Mouse (Mus musculus) v-Abl transformed pro-B cells (cell line): Measurements from ENCODE around the gene Lhb.

ENCODE experiments used
- in situ Hi-C, 2 experiments: fragments of 400-800 bp; cut with MboI; formaldehyde crosslinking; loops; one replicate each; pipeline ENCODE4 v1.15.1; 2025; ENCODE audit not compliant: unreplicated experiment in 2 of 2

Lhb gene

DNA sequence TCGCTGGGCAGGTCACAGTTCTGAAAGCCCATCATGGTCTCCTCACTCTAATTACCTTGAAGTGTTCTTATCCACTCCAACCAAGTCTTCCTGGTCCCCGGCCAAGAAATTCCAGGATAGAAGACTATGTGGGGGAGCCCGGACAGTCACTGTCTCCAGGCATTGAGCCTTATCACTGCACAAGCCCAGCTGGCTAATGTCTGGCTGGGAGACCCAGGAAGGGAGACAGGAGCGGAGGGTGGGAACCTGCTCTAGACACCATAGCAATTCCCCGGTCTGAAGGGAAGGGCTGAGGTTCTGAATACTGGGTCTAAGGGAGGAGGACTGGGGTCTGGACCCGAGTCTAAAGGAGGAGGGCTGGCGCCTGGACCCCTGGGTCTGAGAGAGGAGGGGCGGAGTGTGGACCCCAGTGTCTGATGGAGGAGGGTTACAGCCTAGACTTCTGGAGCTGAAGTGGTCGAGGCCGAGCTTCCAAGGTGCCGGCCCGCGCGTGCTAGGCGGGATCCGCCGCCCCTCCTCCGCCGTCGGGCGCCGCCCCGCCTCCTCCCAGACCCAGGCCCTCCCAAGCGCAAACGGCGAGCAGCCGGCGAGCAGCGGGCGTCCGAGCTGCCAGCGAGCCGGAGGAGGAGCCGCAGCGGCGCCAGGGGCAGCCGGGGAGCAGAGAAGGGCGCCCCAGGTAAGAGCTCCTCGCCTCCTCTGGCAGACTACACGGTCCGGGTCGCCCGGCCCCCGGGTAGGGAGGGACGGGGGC, 7.3 kb upstream of the Lhb start, which contains the start of gene Ntf5:
Gene Ntf5 (plus strand): TSS at position 583 of the 751 bp plus-strand sequence.
- in situ Hi-C loops: no loop called here

DNA sequence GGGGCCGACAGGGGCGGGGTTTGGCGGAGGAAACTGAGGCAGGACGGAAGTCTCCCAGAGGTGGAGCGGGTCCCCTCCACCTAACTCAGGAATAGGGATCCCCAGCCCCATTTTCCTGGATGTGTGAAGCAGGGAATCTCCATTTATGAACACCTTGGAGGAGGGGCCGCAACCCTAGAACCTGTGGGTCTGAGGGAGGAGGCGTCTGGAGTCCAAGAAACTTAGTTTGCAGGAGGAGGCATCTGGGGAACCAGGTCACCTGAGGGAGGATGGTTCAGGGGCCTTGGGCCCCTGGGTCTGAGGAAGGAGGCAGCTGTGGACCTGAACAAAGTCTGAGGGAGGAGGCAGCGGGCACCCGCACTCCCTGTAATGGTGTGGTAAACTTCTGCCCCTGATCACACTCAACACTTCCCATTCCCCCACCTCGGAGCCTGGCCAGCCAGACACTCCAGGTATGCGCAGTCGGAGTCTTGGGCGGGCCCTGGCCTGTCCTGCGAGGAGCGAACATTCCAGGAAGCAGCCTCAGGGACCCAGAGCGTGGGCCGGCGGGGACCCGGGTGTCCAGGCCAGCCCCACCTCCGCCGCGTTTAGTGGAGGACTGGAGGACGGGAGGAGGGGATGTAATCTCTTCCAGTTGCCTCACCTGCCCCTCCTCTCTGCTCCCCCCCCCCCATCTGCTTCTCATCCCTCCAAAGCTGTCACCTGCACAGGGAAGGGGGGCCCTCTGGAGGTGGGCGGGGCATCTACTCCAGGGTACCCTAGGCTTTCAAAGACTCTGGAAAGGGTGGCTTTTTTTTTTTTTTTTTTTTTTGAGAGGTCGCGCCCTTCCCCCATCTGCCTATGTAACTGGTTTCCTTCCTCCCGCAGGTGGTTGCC, 6.5 kb upstream of the Lhb start:
- in situ Hi-C loops: no loop called here

DNA sequence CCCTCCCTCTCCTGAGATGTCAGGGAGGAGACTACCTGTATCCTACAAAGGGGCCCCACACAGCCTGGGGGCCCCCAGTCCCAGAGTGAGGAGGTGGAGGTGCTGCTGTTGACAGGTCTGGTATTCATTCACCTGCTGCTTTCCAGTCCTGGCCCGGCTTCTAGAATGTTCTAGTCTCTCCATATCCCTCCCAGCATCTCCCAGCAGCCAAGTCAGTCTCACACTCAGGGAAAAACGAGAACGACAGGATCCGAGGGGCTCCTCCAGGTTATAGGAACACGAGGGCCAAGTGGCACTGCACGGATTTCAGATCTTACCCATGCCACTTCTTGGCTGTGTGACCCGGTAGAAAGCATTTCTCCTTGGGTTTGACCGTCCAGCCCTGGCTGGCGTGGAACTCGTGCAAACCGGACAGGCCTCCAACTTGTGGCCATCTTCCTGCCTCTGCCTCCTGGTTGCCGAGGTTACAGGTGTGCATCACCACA, 5.8 kb upstream of the Lhb start:
- in situ Hi-C loops: no loop called here

DNA sequence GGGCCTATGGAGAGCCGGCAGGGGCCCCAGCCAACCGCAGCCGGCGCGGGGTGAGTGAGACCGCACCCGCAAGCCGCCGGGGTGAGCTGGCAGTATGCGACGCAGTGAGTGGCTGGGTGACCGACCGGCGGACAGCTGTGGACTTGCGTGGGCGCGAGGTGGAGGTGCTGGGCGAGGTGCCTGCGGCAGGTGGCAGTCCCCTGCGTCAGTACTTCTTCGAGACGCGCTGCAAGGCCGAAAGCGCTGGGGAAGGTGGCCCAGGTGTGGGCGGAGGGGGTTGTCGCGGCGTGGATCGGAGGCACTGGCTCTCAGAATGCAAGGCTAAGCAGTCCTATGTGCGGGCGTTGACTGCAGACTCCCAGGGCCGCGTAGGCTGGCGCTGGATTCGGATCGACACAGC, 5.0 kb upstream of the Lhb start:
- in situ Hi-C loops: no loop called here

DNA sequence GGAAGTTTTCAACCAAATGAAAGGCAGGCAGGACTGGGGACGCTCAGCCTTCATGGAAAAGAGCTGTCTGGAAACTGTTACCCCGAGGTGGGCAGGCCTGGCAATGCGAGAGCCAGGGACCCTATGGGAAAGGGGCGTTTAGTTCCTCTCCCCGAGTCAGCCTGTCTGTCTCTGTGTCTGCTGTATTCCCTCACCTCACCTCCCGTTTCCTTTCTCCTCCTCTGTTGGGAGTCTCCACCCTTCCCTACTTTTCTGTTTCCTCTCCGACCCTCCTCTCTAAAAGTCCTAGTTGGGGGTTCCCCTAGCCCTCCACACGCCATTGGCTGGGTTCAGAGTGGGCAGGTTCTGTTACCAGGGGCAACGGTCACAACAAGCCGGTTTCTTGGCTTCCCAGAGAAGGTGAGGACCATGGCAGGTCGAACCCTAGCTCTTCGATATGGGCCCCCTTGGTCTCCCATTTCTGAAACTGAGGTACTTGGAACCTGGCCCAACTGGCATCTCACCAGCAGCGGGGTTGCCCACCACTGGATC, 2.6 kb upstream of the Lhb start:
- in situ Hi-C loops: no loop called here

DNA sequence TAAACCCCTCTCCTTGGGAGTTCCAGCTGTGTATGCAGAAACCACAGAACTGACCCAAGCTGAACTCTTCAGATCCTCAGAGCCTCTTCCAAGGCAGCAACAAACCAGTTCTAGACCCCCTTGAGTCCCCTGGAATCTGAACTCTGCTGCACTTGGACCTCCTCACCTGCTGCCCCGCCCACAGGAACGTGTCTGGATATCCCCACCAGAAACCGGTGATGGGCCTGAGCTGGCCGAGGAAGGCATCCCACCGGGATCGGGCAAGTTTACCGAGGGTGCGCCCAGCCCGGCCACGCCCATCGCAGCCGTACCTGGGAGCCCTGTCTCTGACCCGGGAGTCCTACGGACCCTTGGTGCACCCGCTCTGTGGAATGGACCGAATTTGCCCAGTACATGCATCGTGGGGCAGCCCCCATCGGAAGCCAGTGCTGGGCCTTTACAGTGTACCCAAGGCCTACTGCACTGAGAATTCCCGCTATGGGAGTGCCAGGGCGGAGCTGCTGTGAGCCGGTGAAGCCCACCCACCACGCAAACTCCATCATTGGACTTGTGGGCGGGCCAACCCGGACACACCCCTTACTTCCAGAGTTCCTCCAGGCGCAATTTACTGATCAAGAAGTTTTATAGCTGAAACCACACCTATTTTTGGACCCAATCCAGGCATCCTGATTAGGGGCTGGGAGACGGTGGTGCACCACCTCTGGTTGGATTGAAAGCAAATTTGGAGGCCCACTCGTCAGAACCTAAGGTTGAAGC, 583 bp upstream of the Lhb start:
- in situ Hi-C loops: no loop called here

DNA sequence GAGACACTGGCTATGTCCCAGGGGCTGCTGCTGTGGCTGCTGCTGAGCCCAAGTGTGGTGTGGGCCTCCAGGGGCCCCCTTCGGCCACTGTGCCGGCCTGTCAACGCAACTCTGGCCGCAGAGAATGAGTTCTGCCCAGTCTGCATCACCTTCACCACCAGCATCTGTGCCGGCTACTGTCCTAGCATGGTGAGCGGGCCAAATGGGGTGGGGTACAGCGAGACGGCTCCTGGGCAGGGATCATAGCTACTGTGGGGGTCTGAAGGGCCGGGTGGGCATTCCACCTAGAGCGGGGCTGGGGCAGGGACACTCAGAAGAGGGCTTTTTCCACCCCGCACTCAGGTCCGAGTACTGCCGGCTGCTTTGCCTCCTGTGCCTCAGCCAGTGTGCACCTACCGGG, 574 bp downstream of the Lhb start:
- in situ Hi-C loops: no loop called here

DNA sequence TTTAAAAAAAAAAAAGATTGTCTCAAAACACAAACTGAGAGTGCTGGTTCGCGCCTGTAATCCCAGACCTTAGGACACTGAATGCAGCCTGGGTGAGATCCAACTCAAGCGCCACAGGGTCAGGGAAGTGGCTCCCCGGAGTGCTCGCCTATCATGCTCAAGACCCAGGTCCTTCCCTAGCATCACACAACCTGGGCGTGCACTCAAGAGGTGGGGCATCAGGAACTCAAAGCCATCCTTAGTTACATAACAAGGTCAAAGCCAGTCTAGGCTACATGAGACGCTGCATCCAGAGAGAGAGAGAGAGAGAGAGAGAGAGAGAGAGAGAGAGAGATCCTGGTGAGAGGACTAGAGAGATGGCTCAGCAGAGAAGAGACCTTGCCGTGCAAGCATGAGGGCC, 5.9 kb downstream of the Lhb start:
- in situ Hi-C loops: no loop called here

DNA sequence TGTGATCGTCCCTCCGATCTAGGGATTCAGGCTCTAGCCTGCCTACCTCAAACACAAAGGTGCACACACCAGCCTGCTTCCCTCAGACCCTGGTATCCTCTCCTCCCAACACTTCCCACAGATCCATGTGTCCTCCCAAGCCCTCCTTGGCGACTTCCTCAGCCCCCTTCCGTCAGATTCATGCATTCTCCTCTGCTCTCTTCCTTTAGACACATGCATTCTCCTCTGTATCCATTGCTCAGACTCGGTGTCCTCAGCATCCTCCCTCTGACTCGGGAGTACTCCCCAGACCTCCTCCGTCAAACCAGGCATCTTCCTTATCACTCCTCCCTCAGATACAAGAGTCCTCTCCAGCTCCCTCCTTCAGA, 13.2 kb downstream of the Lhb start:
- in situ Hi-C loops: no loop called here

DNA sequence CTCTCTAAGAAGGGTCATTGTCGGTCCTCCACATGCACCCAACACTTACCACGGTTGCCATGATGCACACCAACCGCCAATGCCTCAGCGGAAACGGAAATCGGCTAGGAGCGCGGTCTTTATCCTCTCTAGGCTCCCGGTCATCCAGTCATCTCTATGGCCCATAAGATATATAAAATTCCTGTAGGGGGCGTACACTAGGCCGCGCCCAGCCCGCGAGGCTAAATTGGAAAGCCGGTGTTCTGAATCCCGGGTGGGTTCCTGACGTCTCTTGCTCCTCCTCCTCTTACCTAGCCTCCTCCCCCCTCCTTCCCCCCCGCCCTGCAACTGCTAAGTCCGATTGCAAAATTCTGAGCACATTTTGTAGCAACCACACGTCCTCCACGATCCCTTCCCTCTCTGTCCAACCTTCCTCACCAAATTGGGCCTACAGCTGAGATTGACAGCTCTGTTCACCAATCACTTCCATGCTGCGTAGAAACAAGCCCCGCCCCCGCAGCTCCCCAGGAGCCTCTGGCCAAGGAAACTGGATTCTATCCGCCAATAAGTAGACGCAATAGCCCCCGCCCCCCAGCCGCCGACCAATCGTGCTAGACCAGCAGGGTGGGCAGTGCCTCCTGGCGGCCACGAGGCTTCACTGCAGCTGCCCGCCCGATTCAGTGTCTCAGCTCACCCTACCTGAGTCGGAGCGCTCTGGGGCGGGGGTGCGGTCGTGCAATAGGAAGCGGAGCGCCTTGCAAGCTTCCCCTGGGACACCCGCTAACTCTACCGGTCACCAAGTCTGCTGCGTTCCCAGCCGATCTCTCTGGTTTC, 13.8 kb downstream of the Lhb start, which contains the start of gene Gys1:
Gene Gys1 (plus strand): TSS at position 642 of the 813 bp plus-strand sequence.
- in situ Hi-C loops: no loop called here

DNA sequence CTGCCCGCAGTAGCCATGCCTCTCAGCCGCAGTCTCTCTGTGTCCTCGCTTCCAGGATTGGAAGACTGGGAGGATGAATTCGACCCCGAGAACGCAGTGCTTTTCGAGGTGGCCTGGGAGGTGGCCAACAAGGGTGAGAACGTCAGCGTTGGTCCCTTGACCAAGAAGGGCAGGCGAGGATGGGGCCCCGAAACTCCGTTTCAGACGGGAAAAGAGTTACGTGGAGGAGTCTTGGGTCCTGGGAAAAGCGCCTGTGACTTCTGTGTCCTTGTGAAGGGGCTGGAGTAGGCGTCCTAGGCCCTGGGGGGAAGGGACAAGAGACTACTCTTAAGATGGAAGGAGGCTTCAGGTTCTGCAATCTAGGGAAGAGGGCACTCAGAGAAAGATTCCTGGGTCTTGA, 14.4 kb downstream of the Lhb start:
- in situ Hi-C loops: no loop called here

DNA sequence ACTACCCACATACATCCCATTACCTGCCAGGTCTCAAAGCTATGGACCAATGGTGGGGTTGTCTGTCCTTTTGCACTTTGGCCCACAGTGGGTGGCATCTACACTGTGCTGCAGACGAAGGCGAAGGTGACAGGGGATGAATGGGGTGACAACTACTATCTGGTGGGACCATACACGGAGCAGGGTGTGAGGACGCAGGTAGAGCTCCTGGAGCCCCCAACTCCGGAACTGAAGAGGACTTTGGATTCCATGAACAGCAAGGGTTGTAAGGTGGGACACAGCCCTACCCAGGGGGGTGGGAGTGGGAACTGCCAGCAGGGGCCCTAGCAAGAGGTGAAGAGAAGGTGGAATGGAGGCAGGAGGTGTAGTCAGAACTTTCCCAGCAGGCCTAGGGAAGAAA, 15.8 kb downstream of the Lhb start:
- in situ Hi-C loops: no loop called here

DNA sequence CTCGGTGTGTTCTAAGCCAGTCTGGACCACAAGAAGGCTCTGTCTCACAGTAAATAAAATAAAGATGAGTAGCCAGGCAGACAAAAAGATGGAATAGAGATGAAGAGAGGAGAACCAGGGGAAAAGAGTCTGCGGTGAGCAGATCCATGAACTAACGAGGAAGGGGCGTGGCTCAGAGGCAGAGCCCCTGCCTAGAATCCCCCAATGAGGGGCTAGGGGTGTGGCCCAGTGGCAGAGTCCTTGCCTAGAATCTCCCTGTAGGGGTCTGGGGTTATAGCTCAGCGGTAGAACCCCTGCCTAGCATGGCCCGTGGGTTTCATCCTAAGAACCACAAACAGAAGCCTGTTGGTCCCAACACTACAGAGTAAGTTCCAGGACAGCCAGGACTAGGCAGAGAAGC, 16.4 kb downstream of the Lhb start:
- in situ Hi-C loops: no loop called here

DNA sequence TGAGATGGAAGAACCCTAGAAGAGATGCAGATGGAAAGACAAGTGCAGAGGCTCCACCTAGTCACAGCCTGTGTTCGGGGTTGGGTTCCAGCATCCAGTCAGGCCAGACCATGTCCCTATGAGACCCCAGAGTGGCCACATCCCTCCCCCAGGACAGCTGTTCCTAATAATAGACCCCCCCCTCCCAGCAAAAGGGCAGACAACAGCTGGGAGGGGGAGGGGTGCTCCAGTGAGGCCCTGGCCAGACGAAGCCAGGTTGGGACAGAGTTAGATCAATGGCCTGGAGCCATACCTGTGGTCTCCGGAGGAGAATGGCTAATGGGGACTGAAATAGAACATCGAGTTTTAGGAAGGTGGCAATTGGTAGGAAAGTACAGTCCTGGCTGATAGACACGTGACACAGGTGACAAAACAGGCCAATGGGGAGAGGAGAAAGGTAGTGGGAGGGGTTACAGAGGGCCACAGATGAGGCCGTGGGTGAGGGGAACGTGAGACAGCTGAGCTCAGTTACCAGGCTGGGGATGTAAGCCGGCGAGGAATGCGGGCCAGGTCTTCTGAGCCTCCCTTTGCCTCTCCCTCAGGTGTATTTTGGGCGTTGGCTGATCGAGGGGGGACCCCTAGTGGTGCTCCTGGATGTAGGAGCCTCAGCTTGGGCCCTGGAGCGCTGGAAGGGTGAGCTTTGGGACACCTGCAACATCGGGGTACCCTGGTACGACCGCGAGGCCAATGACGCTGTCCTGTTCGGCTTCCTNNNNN, 17.1 kb downstream of the Lhb start, which contains the start of gene Ruvbl2:
Gene Ruvbl2 (minus strand): TSS at position 576 of the 756 bp plus-strand sequence.
- in situ Hi-C loops: no loop called here

DNA sequence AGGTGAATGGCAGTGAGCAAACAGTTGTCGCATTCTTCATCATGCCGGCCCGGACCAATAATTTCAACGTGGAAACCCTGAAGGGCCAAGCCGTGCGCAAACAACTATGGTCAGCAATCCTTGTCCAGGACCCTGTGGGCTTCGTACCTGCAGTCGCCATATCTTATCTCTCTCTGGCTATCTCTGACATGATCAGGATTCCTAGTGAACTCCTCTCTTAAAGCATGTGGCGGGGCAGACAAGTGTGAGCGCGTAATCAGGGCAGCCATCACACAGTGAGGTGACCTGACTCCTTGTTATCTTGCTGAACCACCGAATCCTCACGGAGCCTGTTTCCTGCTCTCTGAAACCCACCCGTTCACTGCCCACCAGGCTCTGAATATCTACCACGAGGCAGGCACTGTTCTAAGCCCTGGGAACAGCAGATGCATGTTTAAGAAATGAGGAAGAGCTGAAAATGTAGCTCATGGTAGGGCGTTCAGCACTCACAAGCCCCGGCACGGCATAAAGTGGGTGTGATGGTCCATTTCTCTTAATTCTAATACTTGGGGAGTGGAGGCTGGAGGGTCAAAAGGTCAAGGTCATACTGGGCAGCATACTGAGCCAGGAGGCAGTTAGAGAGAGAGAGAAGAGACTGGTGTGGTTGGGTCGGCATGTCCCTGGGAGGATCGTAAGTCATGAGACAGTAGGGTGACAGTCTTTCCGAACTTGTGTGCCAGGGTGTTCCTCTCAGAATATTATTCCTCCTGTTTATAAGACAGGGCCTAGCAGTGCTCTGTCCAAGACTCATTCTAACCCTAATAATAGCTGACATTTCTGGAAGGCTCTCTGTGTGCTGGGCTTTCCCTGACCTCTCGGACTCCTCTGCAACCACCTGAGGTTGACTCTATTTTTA, 23.2 kb downstream of the Lhb start:
- in situ Hi-C loops: no loop called here

DNA sequence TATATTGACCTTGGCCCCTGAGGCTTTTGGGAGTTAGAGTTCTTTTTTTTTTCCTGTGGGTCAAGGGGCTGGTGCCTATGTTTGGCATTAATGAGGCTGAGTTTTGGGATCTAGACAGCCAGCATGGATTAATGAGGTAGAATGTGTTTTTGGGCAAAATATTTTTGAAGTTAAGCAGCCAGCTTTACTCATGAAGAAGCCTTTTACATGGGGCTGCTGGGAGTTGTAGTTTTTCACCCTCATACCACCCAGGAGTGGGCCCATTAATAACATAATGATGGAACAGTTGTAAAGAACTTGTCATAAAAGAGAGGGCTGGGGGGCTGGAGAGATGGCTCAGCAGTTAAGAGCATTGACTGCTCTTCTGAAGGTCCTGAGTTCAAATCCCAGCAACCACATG, 26.0 kb downstream of the Lhb start:
- in situ Hi-C loops: no loop called here

DNA sequence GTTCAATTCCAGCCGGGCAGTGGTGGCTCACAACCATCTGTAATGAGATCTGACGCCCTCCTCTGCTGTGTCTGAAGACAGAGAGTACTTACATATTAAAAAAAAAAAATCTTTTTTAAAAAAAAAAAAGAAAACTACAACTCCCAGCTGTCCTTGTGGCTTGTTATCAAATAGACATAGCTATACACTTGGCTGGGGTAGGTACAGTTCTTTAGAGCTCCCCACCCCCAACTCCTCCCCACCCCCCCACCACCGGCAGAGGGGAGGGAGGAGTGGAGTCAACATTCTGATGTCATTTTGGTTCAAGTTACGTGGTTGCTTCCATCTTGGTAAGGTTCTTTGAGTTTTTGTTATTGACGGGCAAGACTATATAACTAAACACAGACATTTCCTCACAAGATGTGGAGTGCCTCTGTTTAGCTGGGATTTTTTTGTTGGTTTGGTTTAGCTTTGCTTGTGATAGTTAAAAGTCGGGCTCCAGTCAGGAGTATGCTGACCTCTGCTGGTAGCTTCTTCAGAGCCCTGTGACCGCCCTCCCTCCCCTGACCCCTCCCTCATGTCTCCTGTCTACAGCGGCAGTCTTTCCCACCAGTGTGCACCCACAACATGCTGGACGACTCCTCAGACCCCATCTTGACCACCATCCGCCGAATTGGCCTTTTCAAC, 26.8 kb downstream of the Lhb start:
- in situ Hi-C loops: no loop called here
